Mouse (Mus musculus): ENCODE measurements around the gene Nrtn. TPM values are rescaled to one million over a fixed set of nuclear protein-coding genes. Genes with fewer than 3 reads are reported as not detected.

Nrtn gene
- polyA plus RNA-seq, 1 experiment from 2014 or later: 14.1 TPM

GRCm38 (mm10) chr17:56765431-56765830 lies 8.1 kb upstream of the Nrtn start:
- H3K4me1 ChIP-seq (ENCODE audit: control insufficient read depth, insufficient read depth, low read length): peaks cover 13% of the 10 kb centered on the region; the same call in 1 of the 2 replicates
- H3K9me3 ChIP-seq (ENCODE audit: control insufficient read depth, low read depth, low read length): no peaks in the 10 kb centered on the region
- 53% methylated on average over 12 of the region's 12 CpGs for WGBS
- peak overlapping the region; percentile 60 for H3K4me3 ChIP-seq (ENCODE audit: low read depth, low read length)
- peaks cover 30% of the 10 kb centered on the region for H3K36me3 ChIP-seq (ENCODE audit: control insufficient read depth, insufficient read depth, low read length)
- no peak overlapping the region; the same call in 1 of the 2 replicates for H3K27ac ChIP-seq (ENCODE audit: low read length)
- peak overlapping the region; percentile 48 for H3K4me2 ChIP-seq (replicated peaks; ENCODE audit: low read depth, low read length)
- H3K27me3 ChIP-seq (ENCODE audit: control insufficient read depth, insufficient read depth, low read length): no peaks in the 10 kb centered on the region
- no peak for ATAC-seq (ENCODE audit: insufficient number of reproducible peaks, insufficient read depth, low FRiP score, low read depth)
- 0 out of 2 replicates have a peak overlapping the region, but pooled peaks have one; percentile 55 for H3K9ac ChIP-seq (replicated peaks; ENCODE audit: low read depth, low read length)

GRCm38 (mm10) chr17:56764474-56765354 lies 7.4 kb upstream of the Nrtn start, which contains the start of gene Dus3l:
Dus3l (plus strand) TSS chr17:56764757.
- Histone ChIP-seq H3K4me1 (ENCODE audit: control insufficient read depth, insufficient read depth, low read length) (peaks cover 13% of the 10 kb centered on the region; the same call in 1 of the 2 replicates), H3K4me3 (ENCODE audit: low read depth, low read length) (peak within 1 kb of the TSS; percentile 60), H3K27ac (ENCODE audit: low read length) (peak within 1 kb of the TSS; percentile 89), H3K9me3 (ENCODE audit: control insufficient read depth, low read depth, low read length) (no peaks in the 10 kb centered on the region), H3K9ac (replicated peaks; ENCODE audit: low read depth, low read length) (peak within 1 kb of the TSS; percentile 55), H3K36me3 (ENCODE audit: control insufficient read depth, insufficient read depth, low read length) (peaks cover 23% of the 10 kb centered on the region), H3K27me3 (ENCODE audit: control insufficient read depth, insufficient read depth, low read length) (no peaks in the 10 kb centered on the region), H3K4me2 (replicated peaks; ENCODE audit: low read depth, low read length) (peak within 1 kb of the TSS; percentile 48)
- peak; percentile 74 for ATAC-seq (ENCODE audit: insufficient number of reproducible peaks, insufficient read depth, low FRiP score, low read depth)
- 2% methylated on average over 56 of the region's 58 CpGs for WGBS

- no peaks in the 10 kb centered on the region for H3K9me3 ChIP-seq (ENCODE audit: control insufficient read depth, low read depth, low read length)
- 76% methylated on average over 8 of the region's 8 CpGs for WGBS
- no peak for ATAC-seq (ENCODE audit: insufficient number of reproducible peaks, insufficient read depth, low FRiP score, low read depth)
- peak overlapping the region; percentile 60; the same call in 1 of the 2 replicates for H3K4me3 ChIP-seq (ENCODE audit: low read depth, low read length)
- no peak overlapping the region for H3K27ac ChIP-seq (ENCODE audit: low read length)
- H3K9ac ChIP-seq (replicated peaks; ENCODE audit: low read depth, low read length): no peak overlapping the region
- peaks cover 13% of the 10 kb centered on the region; the same call in 1 of the 2 replicates for H3K4me1 ChIP-seq (ENCODE audit: control insufficient read depth, insufficient read depth, low read length)
- H3K27me3 ChIP-seq (ENCODE audit: control insufficient read depth, insufficient read depth, low read length): no peaks in the 10 kb centered on the region
- peak overlapping the region; percentile 31 for H3K4me2 ChIP-seq (replicated peaks; ENCODE audit: low read depth, low read length)
- peaks cover 17% of the 10 kb centered on the region for H3K36me3 ChIP-seq (ENCODE audit: control insufficient read depth, insufficient read depth, low read length)
Measured at GRCm38 (mm10) chr17:56763741-56764250, 6.5 kb upstream of the Nrtn start.

GRCm38 (mm10) chr17:56762769-56763731 lies 5.7 kb upstream of the Nrtn start:
- Histone ChIP-seq H3K27ac (ENCODE audit: low read length) (peak overlapping the region; percentile 81; the same call in 1 of the 2 replicates), H3K9me3 (ENCODE audit: control insufficient read depth, low read depth, low read length) (no peaks in the 10 kb centered on the region), H3K4me2 (replicated peaks; ENCODE audit: low read depth, low read length) (no peak overlapping the region), H3K27me3 (ENCODE audit: control insufficient read depth, insufficient read depth, low read length) (no peaks in the 10 kb centered on the region), H3K9ac (replicated peaks; ENCODE audit: low read depth, low read length) (no peak overlapping the region; the same call in 1 of the 2 replicates), H3K36me3 (ENCODE audit: control insufficient read depth, insufficient read depth, low read length) (peaks cover 14% of the 10 kb centered on the region), H3K4me3 (ENCODE audit: low read depth, low read length) (no peak overlapping the region), H3K4me1 (ENCODE audit: control insufficient read depth, insufficient read depth, low read length) (peaks cover 13% of the 10 kb centered on the region; the same call in 1 of the 2 replicates)
- ATAC-seq (ENCODE audit: insufficient number of reproducible peaks, insufficient read depth, low FRiP score, low read depth): no peak
- 45% methylated on average over 27 of the region's 27 CpGs for WGBS

GRCm38 (mm10) chr17:56761991-56762410 lies 4.7 kb upstream of the Nrtn start:
- WGBS: 0% methylated on average over 28 of the region's 28 CpGs
- peak overlapping the region; percentile 36; the same call in 1 of the 2 replicates for H3K9ac ChIP-seq (replicated peaks; ENCODE audit: low read depth, low read length)
- H3K4me2 ChIP-seq (replicated peaks; ENCODE audit: low read depth, low read length): peak overlapping the region; percentile 71
- H3K4me3 ChIP-seq (ENCODE audit: low read depth, low read length): peak overlapping the region; percentile 37
- H3K27me3 ChIP-seq (ENCODE audit: control insufficient read depth, insufficient read depth, low read length): no peaks in the 10 kb centered on the region
- peaks cover 18% of the 10 kb centered on the region; the same call in 1 of the 2 replicates for H3K4me1 ChIP-seq (ENCODE audit: control insufficient read depth, insufficient read depth, low read length)
- no peaks in the 10 kb centered on the region for H3K9me3 ChIP-seq (ENCODE audit: control insufficient read depth, low read depth, low read length)
- ATAC-seq (ENCODE audit: insufficient number of reproducible peaks, insufficient read depth, low FRiP score, low read depth): peak; percentile 55
- peaks cover 6% of the 10 kb centered on the region; the same call in 1 of the 2 replicates for H3K36me3 ChIP-seq (ENCODE audit: control insufficient read depth, insufficient read depth, low read length)
- peak overlapping the region; percentile 81 for H3K27ac ChIP-seq (ENCODE audit: low read length)

- no peaks in the 10 kb centered on the region; the same call in 1 of the 2 replicates for H3K27me3 ChIP-seq (ENCODE audit: control insufficient read depth, insufficient read depth, low read length)
- no peaks in the 10 kb centered on the region for H3K36me3 ChIP-seq (ENCODE audit: control insufficient read depth, insufficient read depth, low read length)
- H3K9me3 ChIP-seq (ENCODE audit: control insufficient read depth, low read depth, low read length): no peaks in the 10 kb centered on the region
- H3K9ac ChIP-seq (replicated peaks; ENCODE audit: low read depth, low read length): no peak overlapping the region
- 69% methylated on average over 3 of the region's 3 CpGs for WGBS
- no peak overlapping the region for H3K27ac ChIP-seq (ENCODE audit: low read length)
- ATAC-seq (ENCODE audit: insufficient number of reproducible peaks, insufficient read depth, low FRiP score, low read depth): no peak
- H3K4me1 ChIP-seq (ENCODE audit: control insufficient read depth, insufficient read depth, low read length): peaks cover 23% of the 10 kb centered on the region; the same call in 1 of the 2 replicates
- H3K4me2 ChIP-seq (replicated peaks; ENCODE audit: low read depth, low read length): no peak overlapping the region
- H3K4me3 ChIP-seq (ENCODE audit: low read depth, low read length): no peak overlapping the region
Measured at GRCm38 (mm10) chr17:56761077-56761476, 3.7 kb upstream of the Nrtn start.

GRCm38 (mm10) chr17:56759261-56759660 lies 1.9 kb upstream of the Nrtn start:
- peaks cover 13% of the 10 kb centered on the region for H3K27me3 ChIP-seq (ENCODE audit: control insufficient read depth, insufficient read depth, low read length)
- no peaks in the 10 kb centered on the region for H3K9me3 ChIP-seq (ENCODE audit: control insufficient read depth, low read depth, low read length)
- H3K36me3 ChIP-seq (ENCODE audit: control insufficient read depth, insufficient read depth, low read length): no peaks in the 10 kb centered on the region
- H3K4me1 ChIP-seq (ENCODE audit: control insufficient read depth, insufficient read depth, low read length): peaks cover 17% of the 10 kb centered on the region; the same call in 1 of the 2 replicates
- H3K9ac ChIP-seq (replicated peaks; ENCODE audit: low read depth, low read length): no peak overlapping the region
- no peak for ATAC-seq (ENCODE audit: insufficient number of reproducible peaks, insufficient read depth, low FRiP score, low read depth)
- no peak overlapping the region for H3K4me2 ChIP-seq (replicated peaks; ENCODE audit: low read depth, low read length)
- 59% methylated on average over 7 of the region's 7 CpGs for WGBS
- no peak overlapping the region for H3K4me3 ChIP-seq (ENCODE audit: low read depth, low read length)
- H3K27ac ChIP-seq (ENCODE audit: low read length): no peak overlapping the region

Measured in stomach, embryonic 14.5 days (tissue).